Mouse (Mus musculus): Measurements from ENCODE around the gene Mpzl3.

DNA sequence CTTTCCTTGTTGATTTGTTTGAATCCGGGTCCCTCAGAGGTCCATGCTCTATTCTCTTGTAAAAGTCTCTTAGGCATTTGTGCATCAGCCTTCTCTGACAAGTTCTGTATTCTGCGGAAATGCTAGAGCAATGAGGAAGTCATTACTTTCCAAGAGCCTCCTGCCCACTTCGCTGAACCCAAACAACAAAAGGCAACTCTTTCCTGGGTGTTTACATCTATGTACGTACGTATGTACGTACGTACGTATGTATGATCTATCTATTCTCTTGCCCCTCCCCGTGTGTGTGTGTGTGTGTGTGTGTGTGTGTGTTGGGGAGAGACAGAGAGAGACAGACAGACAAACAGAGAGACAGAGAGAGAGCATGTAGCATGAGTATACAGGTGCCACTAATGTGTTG is 61.8 kb downstream of the Mpzl3 start:
- TF ChIP-seq MAFK (IDR thresholded peaks at IDR 0.05; ENCODE audit: insufficient replicate concordance, low read length), result no peak
- no peak for TF ChIP-seq POLR2A (IDR thresholded peaks at IDR 0.05; ENCODE audit: low read depth, low read length)
- no peak for TF ChIP-seq BHLHE40 (IDR thresholded peaks at IDR 0.05; ENCODE audit: low read depth, low read length)
- TF ChIP-seq JUND (conservative IDR thresholded peaks at IDR 0.05; ENCODE audit: low read depth, low read length), result no peak
- no peak for TF ChIP-seq CTCF (conservative IDR thresholded peaks at IDR 0.05 in 1 of 2, IDR thresholded peaks at IDR 0.05 in 1 of 2; ENCODE audit: low read depth in 2 of 2, low read length in 2 of 2)
- TF ChIP-seq MEF2A (IDR thresholded peaks at IDR 0.05; ENCODE audit: borderline replicate concordance, low read depth, low read length), result no peak
- no peak for TF ChIP-seq MYC (IDR thresholded peaks at IDR 0.05; ENCODE audit: low read depth, low read length)

All from CH12.LX (cell line).